Mouse (Mus musculus) cerebellum, adult 9-11 months (tissue): Measurements from ENCODE around the gene Olfr70.

Source experiments
- DNase-seq: peaks from one replicate; pipeline ENCODE4 v3.0.0; 2022

Gene Olfr70

GRCm38 (mm10) chr4:43653161-43654015, 47.2 kb downstream of the Olfr70 start, which contains the start of gene Spag8:
Spag8 (minus strand) TSS chr4:43653594.
- DNase-seq = no peak

- no peak for DNase-seq
Measured at GRCm38 (mm10) chr4:43652726-43653125, 47.9 kb downstream of the Olfr70 start.

- no peak for DNase-seq
Measured at GRCm38 (mm10) chr4:43649783-43650182, 50.8 kb downstream of the Olfr70 start.
